In genomic region chr2:162905902-162906301, GRCm38 (mm10) we compare ENCODE assay signal across 27 mouse cellular contexts. TPM values are rescaled to one million over a fixed set of nuclear protein-coding genes. Genes with fewer than 3 reads are reported as not detected.
DNase-seq lines count a peak whose midpoint lies in the region; ATAC-seq and TF ChIP-seq lines count a peak whose summit lies in the region.
"Had no signal": no experiment of that assay in that cellular context is flagged by ENCODE, and none has a peak within 500 bp of the region (broad histone marks: within the 10 kb centered on the region; RNA-seq: fewer than 3 reads in every experiment).

No protein-coding gene starts in this region.

- no peaks in the 10 kb centered on the region for H3K36me3 ChIP-seq in kidney, adult 2 months (ENCODE audit: control insufficient read depth, insufficient read depth, low read length)
- H3K36me3 ChIP-seq in liver, embryonic 16.5 days (ENCODE audit: control insufficient read depth, insufficient read depth), result no peaks in the 10 kb centered on the region
- H3K36me3 ChIP-seq: heart, embryonic 10.5 days; hindbrain, embryonic 10.5 days; limb, embryonic 15.5 days; lung, embryonic 15.5 days; midbrain, embryonic 15.5 days; neural tube, embryonic 12.5 days had no signal

- peak; percentile 92 for DNase-seq in kidney, adult 2 months
- DNase-seq in kidney, adult 9 months, result peak; percentile 90
- DNase-seq in kidney, postnatal 25 days, result peak; percentile 81 to 94
- no peak for DNase-seq in lung, postnatal 25 days (ENCODE audit: low spot score)
- DNase-seq: adrenal gland, postnatal 14 days; cerebellum, adult 8-10 months; cerebellum, postnatal 36 days; gastrocnemius, postnatal 10 days; heart, postnatal 10 days; left cerebral cortex, postnatal 4 days; lung, postnatal 4 days; right cerebral cortex, postnatal 14 days; thymus, postnatal 36 days had no signal

- H3K27ac ChIP-seq in kidney, adult 2 months (ENCODE audit: insufficient read depth, low read depth, low read length), result no peak overlapping the region
- no peak overlapping the region for H3K27ac ChIP-seq in liver, embryonic 16.5 days (ENCODE audit: low read length)
- H3K27ac ChIP-seq: forebrain, embryonic 13.5 days; heart, embryonic 10.5 days; hindbrain, embryonic 10.5 days; limb, embryonic 15.5 days; lung, embryonic 15.5 days; midbrain, embryonic 15.5 days; neural tube, embryonic 12.5 days had no signal

- H3K4me1 ChIP-seq in kidney, adult 2 months (ENCODE audit: control insufficient read depth, insufficient read depth, low read length), result peaks cover 7% of the 10 kb centered on the region
- H3K4me1 ChIP-seq in liver, embryonic 16.5 days (ENCODE audit: control insufficient read depth, low read depth, low read length), result no peaks in the 10 kb centered on the region
- H3K4me1 ChIP-seq: limb, embryonic 15.5 days; lung, embryonic 15.5 days; midbrain, embryonic 15.5 days; neural tube, embryonic 12.5 days had no signal

- WGBS in kidney, adult 2 months, result 40% methylated on average over 4 of the region's 4 CpGs
- WGBS in liver, embryonic 16.5 days (ENCODE audit: insufficient replicate concordance), result 46% methylated on average over 4 of the region's 4 CpGs

- no peak overlapping the region for H3K4me2 ChIP-seq in liver, embryonic 16.5 days (ENCODE audit: low read depth, low read length)
- H3K4me2 ChIP-seq: forebrain, embryonic 13.5 days; limb, embryonic 15.5 days; lung, embryonic 15.5 days; midbrain, embryonic 15.5 days; neural tube, embryonic 12.5 days had no signal

- no peaks in the 10 kb centered on the region for H3K9me3 ChIP-seq in liver, embryonic 16.5 days (replicated peaks; ENCODE audit: control insufficient read depth, low read length)
- H3K9me3 ChIP-seq: forebrain, embryonic 13.5 days; heart, embryonic 10.5 days; hindbrain, embryonic 10.5 days; limb, embryonic 15.5 days; lung, embryonic 15.5 days; midbrain, embryonic 15.5 days; neural tube, embryonic 12.5 days had no signal

- peak; percentile 56; the same call in 1 of the 2 replicates for ATAC-seq in liver, embryonic 16.5 days (ENCODE audit: low read depth)
- ATAC-seq in frontal cortex, adult (ENCODE audit: low TSS enrichment), result no peak
- no peak for ATAC-seq in megakaryocyte-erythroid progenitor cell, adult 5-6 weeks (replicated peaks; ENCODE audit: low FRiP score, low TSS enrichment, poor library complexity, severe bottlenecking)
- ATAC-seq: activated CD4-positive, CD25-positive, alpha-beta regulatory T cell, adult 4 months; forebrain, embryonic 13.5 days; hindbrain, embryonic 16.5 days; intestine, embryonic 16.5 days; midbrain, embryonic 15.5 days had no signal

- no peak overlapping the region for H3K4me3 ChIP-seq in kidney, adult 2 months (ENCODE audit: insufficient read depth, low read depth, low read length)
- no peak overlapping the region for H3K4me3 ChIP-seq in liver, embryonic 16.5 days (ENCODE audit: low read depth, low read length)
- H3K4me3 ChIP-seq: forebrain, embryonic 13.5 days; heart, embryonic 10.5 days; hindbrain, embryonic 10.5 days; limb, embryonic 15.5 days; lung, embryonic 15.5 days; midbrain, embryonic 15.5 days; neural tube, embryonic 12.5 days had no signal

- H3K27me3 ChIP-seq in kidney, adult 2 months (replicated peaks; ENCODE audit: control insufficient read depth, insufficient read depth, low read length), result no peaks in the 10 kb centered on the region
- no peaks in the 10 kb centered on the region for H3K27me3 ChIP-seq in liver, embryonic 16.5 days (ENCODE audit: control insufficient read depth, insufficient read depth, low read depth, low read length)
- H3K27me3 ChIP-seq: limb, embryonic 15.5 days; lung, embryonic 15.5 days; neural tube, embryonic 12.5 days had no signal

- no peak for TF ChIP-seq CTCF in kidney, adult 2 months (conservative IDR thresholded peaks at IDR 0.05; ENCODE audit: insufficient read depth, insufficient read length, low read depth, low read length)

- no peak overlapping the region for H3K9ac ChIP-seq in liver, embryonic 16.5 days (ENCODE audit: low read depth, low read length)
- H3K9ac ChIP-seq: forebrain, embryonic 13.5 days; limb, embryonic 15.5 days; lung, embryonic 15.5 days; midbrain, embryonic 15.5 days; neural tube, embryonic 12.5 days had no signal

- TF ChIP-seq POLR2A in kidney, adult 2 months (IDR thresholded peaks at IDR 0.05; ENCODE audit: low read depth, low read length), result no peak

RNA-seq across cellular contexts. Expression of gene Srsf6, which starts 25.4 kb away (rescaled TPM):
- polyA plus RNA-seq in kidney, adult 2 months (2012; rRNA removed), result 58.7 and 64.6 TPM in 2 replicates
- polyA plus RNA-seq in liver, embryonic 16.5 days (2015; fragmentation: Nextera tagmentation; extraction: Ambion mirVana), result 73.7 and 77.4 TPM in 2 replicates
- total RNA-seq in megakaryocyte-erythroid progenitor cell, adult 5-6 weeks (2014; fragmentation: Nextera tagmentation), result 233 and 311 TPM in 2 replicates
- 286 and 303 TPM in 2 replicates for total RNA-seq in megakaryocyte-erythroid progenitor cell, adult 5-6 weeks (2017)

RNA-seq across cellular contexts. Expression of gene L3mbtl1, which starts 37.4 kb away (rescaled TPM):
- polyA plus RNA-seq in kidney, adult 2 months (2012; rRNA removed), result 0.27 and 0.34 TPM in 2 replicates
- polyA plus RNA-seq in liver, embryonic 16.5 days (2015; fragmentation: Nextera tagmentation; extraction: Ambion mirVana), result 0.04 TPM in 1 of 2 replicates, not detected in the other
- 0.81 TPM in 1 of 2 replicates, not detected in the other for total RNA-seq in megakaryocyte-erythroid progenitor cell, adult 5-6 weeks (2014; fragmentation: Nextera tagmentation)
- total RNA-seq in megakaryocyte-erythroid progenitor cell, adult 5-6 weeks (2017), result not detected in 2 replicates
- total RNA-seq: granulocyte monocyte progenitor cell, adult 5-6 weeks; heart, postnatal 10 days had no signal
